Mouse (Mus musculus) layer of hippocampus, adult 9-10 months (tissue): ENCODE results near the gene Ckmt2.

Source experiments
- DNase-seq: peaks from one replicate; pipeline ENCODE4 v3.0.0; 2022; ENCODE audit warnings: low spot score

Ckmt2 gene

GRCm38 (mm10) chr13:91876741-91877349, at the start of gene Ckmt2:
Ckmt2 (minus strand) TSS chr13:91876885.
- no peak for DNase-seq

GRCm38 (mm10) chr13:91921010-91921409, 44.3 kb upstream of the Ckmt2 start:
- no peak for DNase-seq

- DNase-seq = no peak
Measured at GRCm38 (mm10) chr13:91918764-91919163, 42.1 kb upstream of the Ckmt2 start.

GRCm38 (mm10) chr13:91917835-91918234, 41.1 kb upstream of the Ckmt2 start:
- no peak for DNase-seq

- DNase-seq = no peak
Measured at GRCm38 (mm10) chr13:91916308-91916707, 39.6 kb upstream of the Ckmt2 start.

- peak; percentile 45 for DNase-seq
Measured at GRCm38 (mm10) chr13:91915582-91916239, 39.0 kb upstream of the Ckmt2 start.

- no peak for DNase-seq
Measured at GRCm38 (mm10) chr13:91915192-91915581, 38.5 kb upstream of the Ckmt2 start.

GRCm38 (mm10) chr13:91911652-91912051, 35.0 kb upstream of the Ckmt2 start:
- DNase-seq = no peak

- no peak for DNase-seq
Measured at GRCm38 (mm10) chr13:91911211-91911610, 34.5 kb upstream of the Ckmt2 start.

GRCm38 (mm10) chr13:91908202-91908980, 31.7 kb upstream of the Ckmt2 start:
- peak; percentile 86 for DNase-seq

- no peak for DNase-seq
Measured at GRCm38 (mm10) chr13:91906338-91906737, 29.7 kb upstream of the Ckmt2 start.

- no peak for DNase-seq
Measured at GRCm38 (mm10) chr13:91896476-91896875, 19.8 kb upstream of the Ckmt2 start.

- no peak for DNase-seq
Measured at GRCm38 (mm10) chr13:91893132-91893531, 16.4 kb upstream of the Ckmt2 start.

GRCm38 (mm10) chr13:91890031-91890619, 13.4 kb upstream of the Ckmt2 start:
- DNase-seq = no peak

- no peak for DNase-seq
Measured at GRCm38 (mm10) chr13:91884714-91885386, 8.2 kb upstream of the Ckmt2 start.

- DNase-seq = peak; percentile 48
Measured at GRCm38 (mm10) chr13:91881837-91882480, 5.3 kb upstream of the Ckmt2 start.

- DNase-seq = no peak
Measured at GRCm38 (mm10) chr13:91880256-91880655, 3.6 kb upstream of the Ckmt2 start.

GRCm38 (mm10) chr13:91877996-91878395, 1.3 kb upstream of the Ckmt2 start:
- DNase-seq = no peak

- no peak for DNase-seq
Measured at GRCm38 (mm10) chr13:91877350-91877749, 665 bp upstream of the Ckmt2 start.

GRCm38 (mm10) chr13:91875581-91875980, 1.1 kb downstream of the Ckmt2 start:
- no peak for DNase-seq

- no peak for DNase-seq
Measured at GRCm38 (mm10) chr13:91874565-91874964, 2.1 kb downstream of the Ckmt2 start.
